Mouse (Mus musculus) fibroblast of lung, adult 2 months (primary cell): ENCODE measurements around the gene Npm1.

Experiments
- DNase-seq: peaks from one replicate; pipeline ENCODE4 v3.0.0-alpha.2; 2011; ENCODE audit warnings: low read depth

Npm1 gene

GRCm38 (mm10) chr11:33162998-33163506 lies at the start of gene Npm1:
Gene Npm1, minus strand, starts transcription at chr11:33163206.
- DNase-seq: peak; percentile 97

- DNase-seq: no peak
Measured at GRCm38 (mm10) chr11:33207411-33207810, 44.4 kb upstream of the Npm1 start.

- DNase-seq: no peak
Measured at GRCm38 (mm10) chr11:33204966-33205365, 42.0 kb upstream of the Npm1 start.

- no peak for DNase-seq
Measured at GRCm38 (mm10) chr11:33204329-33204705, 41.3 kb upstream of the Npm1 start.

- no peak for DNase-seq
Measured at GRCm38 (mm10) chr11:33203383-33204328, 40.6 kb upstream of the Npm1 start, which contains the start of gene Tlx3. Gene Tlx3, minus strand, starts transcription at chr11:33203589.

- DNase-seq: no peak
Measured at GRCm38 (mm10) chr11:33202972-33203371, 40.0 kb upstream of the Npm1 start.

GRCm38 (mm10) chr11:33202296-33202695 lies 39.3 kb upstream of the Npm1 start:
- DNase-seq: no peak

- no peak for DNase-seq
Measured at GRCm38 (mm10) chr11:33201626-33202010, 38.6 kb upstream of the Npm1 start.

- DNase-seq: no peak
Measured at GRCm38 (mm10) chr11:33200764-33201625, 38.0 kb upstream of the Npm1 start.

- DNase-seq: no peak
Measured at GRCm38 (mm10) chr11:33199906-33200763, 37.1 kb upstream of the Npm1 start.

- no peak for DNase-seq
Measured at GRCm38 (mm10) chr11:33199117-33199514, 36.1 kb upstream of the Npm1 start.

- DNase-seq: no peak
Measured at GRCm38 (mm10) chr11:33198351-33199116, 35.5 kb upstream of the Npm1 start.

GRCm38 (mm10) chr11:33197673-33198072 lies 34.7 kb upstream of the Npm1 start:
- no peak for DNase-seq

- no peak for DNase-seq
Measured at GRCm38 (mm10) chr11:33197133-33197514, 34.1 kb upstream of the Npm1 start.

- DNase-seq: no peak
Measured at GRCm38 (mm10) chr11:33196447-33197132, 33.6 kb upstream of the Npm1 start.

GRCm38 (mm10) chr11:33195531-33196446 lies 32.8 kb upstream of the Npm1 start:
- no peak for DNase-seq

- DNase-seq: no peak
Measured at GRCm38 (mm10) chr11:33195061-33195460, 32.1 kb upstream of the Npm1 start.

GRCm38 (mm10) chr11:33193695-33194094 lies 30.7 kb upstream of the Npm1 start:
- DNase-seq: no peak

GRCm38 (mm10) chr11:33181804-33182203 lies 18.8 kb upstream of the Npm1 start:
- no peak for DNase-seq
